Mouse (Mus musculus) cerebellum, adult 2 months (tissue): ENCODE data around the gene Hp.
A peak's percentile ranks its signal among the peaks of the same experiment; 100 is the strongest.

Source experiments
- CTCF ChIP-seq: fragments of 200-500 bp; IDR thresholded peaks from 2 replicates; pipeline ENCODE4 v1.5.1; 2011; ENCODE audit warnings: low read depth, mild to moderate bottlenecking, control low read depth, low read length, moderate library complexity, borderline replicate concordance; ENCODE audit not compliant: insufficient read depth
- POLR2A ChIP-seq: fragments of 200-500 bp; IDR thresholded peaks from 2 replicates; pipeline ENCODE4 v1.6.1; 2011; ENCODE audit warnings: low read length, control low read depth, borderline replicate concordance; ENCODE audit not compliant: insufficient read depth

DNA sequence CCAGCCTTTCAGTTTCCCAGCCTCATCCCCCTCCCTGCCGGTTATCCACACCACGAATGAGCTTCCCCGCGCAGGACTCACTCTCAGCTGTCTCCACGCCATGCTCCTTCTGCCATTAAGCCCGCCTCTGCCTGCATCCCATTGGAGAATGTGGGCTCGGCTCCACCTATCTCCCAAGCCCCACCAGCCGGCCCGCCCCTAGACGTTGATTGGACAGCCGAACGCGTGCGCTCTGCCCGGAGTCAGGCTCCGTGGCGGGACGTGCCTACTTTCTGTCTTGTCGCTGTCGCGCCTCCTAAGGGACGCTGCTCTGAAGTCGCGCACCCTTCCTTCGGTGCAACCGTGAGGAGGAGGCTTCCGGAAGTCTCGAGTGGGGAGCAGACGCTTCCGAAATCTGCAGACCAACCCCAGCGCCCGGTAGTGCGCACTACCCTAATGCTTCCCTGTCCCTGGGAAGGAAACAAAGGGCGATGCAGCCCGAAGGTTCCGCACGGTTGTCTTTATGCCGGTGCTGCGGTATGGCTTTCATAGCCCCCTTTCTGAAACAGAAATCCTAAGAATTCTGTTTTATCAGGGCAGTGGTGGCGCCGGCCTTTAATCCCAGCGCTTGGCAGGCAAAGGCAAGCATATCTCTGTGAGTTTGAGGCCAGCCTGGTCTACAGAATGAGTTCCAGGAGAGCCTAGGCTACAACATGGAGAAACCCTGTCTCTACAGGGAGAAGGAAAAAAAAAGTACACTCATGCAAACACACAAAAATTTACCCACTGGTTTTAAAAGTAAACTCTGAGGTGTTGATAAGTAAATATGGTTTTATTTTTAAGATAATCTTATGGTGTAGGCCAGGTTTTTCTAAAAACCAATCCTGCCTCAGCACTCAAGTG is 29.5 kb upstream of the Hp start, which contains the start of gene Dhodh:
- TF ChIP-seq CTCF (no peak), POLR2A (peak; percentile 89)
